11 mouse cellular contexts compared by ENCODE assay signal in genomic region chr12:100498006-100498405, GRCm38 (mm10).
"Had no signal": no experiment of that assay in that cellular context is flagged by ENCODE, and none has a peak within 500 bp of the region (broad histone marks: within the 10 kb centered on the region; RNA-seq: fewer than 3 reads in every experiment).

No protein-coding gene starts in this region.

- H3K4me2 ChIP-seq: limb, embryonic 15.5 days; liver, embryonic 12.5 days; lung, embryonic 14.5 days; midbrain, embryonic 12.5 days had no signal

- ATAC-seq: liver, embryonic 12.5 days had no signal

- H3K4me3 ChIP-seq: limb, embryonic 15.5 days; liver, embryonic 12.5 days; midbrain, embryonic 12.5 days had no signal

- H3K9ac ChIP-seq: limb, embryonic 15.5 days; liver, embryonic 12.5 days; lung, embryonic 14.5 days; midbrain, embryonic 12.5 days had no signal

- H3K9me3 ChIP-seq: limb, embryonic 15.5 days; liver, embryonic 12.5 days; midbrain, embryonic 12.5 days had no signal

- DNase-seq: kidney, postnatal 10 days; kidney, postnatal 4 days; lung, embryonic 14.5 days; lung, postnatal 10 days; lung, postnatal 4 days; right cerebral cortex, adult 18-20 months; right cerebral cortex, postnatal 25 days; thymus, postnatal 36 days had no signal

- H3K27me3 ChIP-seq: limb, embryonic 15.5 days; liver, embryonic 12.5 days; midbrain, embryonic 12.5 days had no signal

- H3K27ac ChIP-seq: limb, embryonic 15.5 days; liver, embryonic 12.5 days; midbrain, embryonic 12.5 days had no signal

- H3K4me1 ChIP-seq: midbrain, embryonic 12.5 days had no signal
